Comparison of ENCODE assay signal across 11 mouse cellular contexts in genomic region chr1:91770221-91770624, GRCm38 (mm10). TPM values are rescaled to one million over a fixed set of nuclear protein-coding genes. Genes with fewer than 3 reads are reported as not detected.
DNase-seq lines count a peak whose midpoint lies in the region; ATAC-seq lines count a peak whose summit lies in the region.
"Had no signal": no experiment of that assay in that cellular context is flagged by ENCODE, and none has a peak within 500 bp of the region (broad histone marks: within the 10 kb centered on the region; RNA-seq: fewer than 3 reads in every experiment).

No protein-coding gene starts in this region.

- 0 out of 2 replicates have a peak, but pooled peaks cover 2% of the 10 kb centered on the region for H3K9me3 ChIP-seq in kidney, embryonic 14.5 days (ENCODE audit: control insufficient read depth, low read length)
- no peaks in the 10 kb centered on the region for H3K9me3 ChIP-seq in embryonic facial prominence, embryonic 10.5 days
- H3K9me3 ChIP-seq in limb, embryonic 12.5 days: no peaks in the 10 kb centered on the region
- H3K9me3 ChIP-seq: G1E had no signal

- DNase-seq in kidney, adult 9 months: no peak
- peak; percentile 73 for DNase-seq in embryonic facial prominence, embryonic 10.5 days (ENCODE audit: low spot score)
- DNase-seq in lung, postnatal 36 days: peak; percentile 45
- DNase-seq in retina, postnatal 1 day: no peak
- no peak for DNase-seq in frontal cortex, adult 2 months (ENCODE audit: extremely low spot score in 1 of 2, low spot score in 1 of 2)
- DNase-seq: heart, postnatal 10 days; right cerebral cortex, postnatal 14 days had no signal

- no peak overlapping the region for H3K9ac ChIP-seq in kidney, embryonic 14.5 days (ENCODE audit: low read depth, low read length)
- H3K9ac ChIP-seq in limb, embryonic 12.5 days (replicated peaks): no peak overlapping the region

- ATAC-seq in kidney, embryonic 14.5 days (ENCODE audit: low FRiP score, low TSS enrichment): peak; percentile 28; the same call in 1 of the 2 replicates
- no peak for ATAC-seq in limb, embryonic 12.5 days (ENCODE audit: insufficient number of reproducible peaks, insufficient read depth, low FRiP score, low TSS enrichment, low read depth)
- ATAC-seq in CD4-positive, CD25-positive, alpha-beta regulatory T cell, adult 4 months: no peak

- H3K4me1 ChIP-seq in kidney, embryonic 14.5 days (ENCODE audit: control insufficient read depth, insufficient read depth, low read length): peaks cover 8% of the 10 kb centered on the region
- peaks cover 29% of the 10 kb centered on the region for H3K4me1 ChIP-seq in embryonic facial prominence, embryonic 10.5 days
- H3K4me1 ChIP-seq in limb, embryonic 12.5 days (replicated peaks): peaks cover 17% of the 10 kb centered on the region

- 6% methylated on average over 12 of the region's 12 CpGs for WGBS in kidney, embryonic 14.5 days
- WGBS in embryonic facial prominence, embryonic 10.5 days: 23% methylated on average over 12 of the region's 12 CpGs
- 3% methylated on average over 12 of the region's 12 CpGs for WGBS in limb, embryonic 12.5 days

- no peak overlapping the region for H3K27ac ChIP-seq in kidney, embryonic 14.5 days (ENCODE audit: low read depth, low read length)
- H3K27ac ChIP-seq in embryonic facial prominence, embryonic 10.5 days (replicated peaks): peak overlapping the region; percentile 68
- H3K27ac ChIP-seq in limb, embryonic 12.5 days: peak overlapping the region; percentile 51

- H3K27me3 ChIP-seq in kidney, embryonic 14.5 days (ENCODE audit: control insufficient read depth, insufficient read depth, low read length): peaks cover 18% of the 10 kb centered on the region
- peaks cover 15% of the 10 kb centered on the region for H3K27me3 ChIP-seq in embryonic facial prominence, embryonic 10.5 days (replicated peaks; ENCODE audit: low read depth, poor library complexity, severe bottlenecking)
- H3K27me3 ChIP-seq in limb, embryonic 12.5 days: no peaks in the 10 kb centered on the region

- H3K36me3 ChIP-seq in kidney, embryonic 14.5 days (ENCODE audit: control insufficient read depth, insufficient read depth, low read length): no peaks in the 10 kb centered on the region
- no peaks in the 10 kb centered on the region for H3K36me3 ChIP-seq in embryonic facial prominence, embryonic 10.5 days (replicated peaks)
- no peaks in the 10 kb centered on the region for H3K36me3 ChIP-seq in limb, embryonic 12.5 days
- H3K36me3 ChIP-seq: G1E had no signal

- no peak overlapping the region for H3K4me3 ChIP-seq in kidney, embryonic 14.5 days (ENCODE audit: low read length)
- peak overlapping the region; percentile 39 for H3K4me3 ChIP-seq in embryonic facial prominence, embryonic 10.5 days
- 0 out of 2 replicates have a peak overlapping the region, but pooled peaks have one; percentile 8 for H3K4me3 ChIP-seq in limb, embryonic 12.5 days (replicated peaks)

- 0 out of 2 replicates have a peak overlapping the region, but pooled peaks have one; percentile 6 for H3K4me2 ChIP-seq in kidney, embryonic 14.5 days (replicated peaks; ENCODE audit: low read depth, low read length)
- peak overlapping the region; percentile 48 for H3K4me2 ChIP-seq in limb, embryonic 12.5 days

RNA-seq across cellular contexts. Expression of gene Twist2, which starts 31.0 kb away (rescaled TPM):
- polyA plus RNA-seq in kidney, embryonic 14.5 days (2014; fragmentation: Nextera tagmentation; extraction: Ambion mirVana): 8.0 and 10.2 TPM in 2 replicates
- 53.8 and 55.3 TPM in 2 replicates for polyA plus RNA-seq in embryonic facial prominence, embryonic 10.5 days (2016; fragmentation: Nextera tagmentation; extraction: Ambion mirVana)
- 45.3 and 50.4 TPM in 2 replicates for polyA plus RNA-seq in limb, embryonic 12.5 days (2016; fragmentation: Nextera tagmentation; extraction: Ambion mirVana)
- polyA plus RNA-seq in frontal cortex, adult 2 months (2012; rRNA removed): 2.1 and 2.6 TPM in 2 replicates
- polyA plus RNA-seq in CD4-positive, CD25-positive, alpha-beta regulatory T cell, adult 4 months (2017; shearing (Covaris generic)): not detected
- polyA plus RNA-seq: G1E had no signal

Comparison
In these comparisons a context has a peak if more than half of its experiments do, and no peak if none do; other contexts are left out.
1. DNase-seq: peak in embryonic facial prominence, embryonic 10.5 days (single experiment) and lung, postnatal 36 days (single experiment); none in kidney, adult 9 months (single experiment), retina, postnatal 1 day (single experiment) and frontal cortex, adult 2 months (0 of 2).